Mouse (Mus musculus): ENCODE results near the gene Ehd1. TPM values are rescaled to one million over a fixed set of nuclear protein-coding genes. Genes with fewer than 3 reads are reported as not detected.
A peak's percentile ranks its signal among the peaks of the same experiment; 100 is the strongest.

Ehd1 gene
- polyA plus RNA-seq, 1 experiment = 81.0 TPM

GRCm38 (mm10) chr19:6291117-6291781 is 14.7 kb downstream of the Ehd1 start:
- peak overlapping the region; percentile 7 for H3K27ac ChIP-seq (ENCODE audit: insufficient read depth, low read length)
- TF ChIP-seq EP300 (IDR thresholded peaks at IDR 0.05; ENCODE audit: insufficient read depth, low read depth, low read length) (no peak), CTCF (IDR thresholded peaks at IDR 0.05; ENCODE audit: low read depth, low read length) (no peak), POLR2A (IDR thresholded peaks at IDR 0.05; ENCODE audit: insufficient read depth, low read length) (no peak)
- no peak overlapping the region for H3K9ac ChIP-seq (ENCODE audit: low read depth, poor library complexity, severe bottlenecking)

GRCm38 (mm10) chr19:6292262-6292661 is 15.7 kb downstream of the Ehd1 start:
- H3K27me3 ChIP-seq (ENCODE audit: control insufficient read depth, insufficient read depth, low read length, poor library complexity, severe bottlenecking) = no peaks in the 10 kb centered on the region
- H3K27ac ChIP-seq (ENCODE audit: insufficient read depth, low read length) = no peak overlapping the region
- peaks cover 13% of the 10 kb centered on the region for H3K36me3 ChIP-seq (ENCODE audit: control insufficient read depth, insufficient read depth, low read length, poor library complexity, severe bottlenecking)
- H3K9me3 ChIP-seq (replicated peaks; ENCODE audit: control insufficient read depth, insufficient read depth, low read length, poor library complexity, severe bottlenecking) = no peaks in the 10 kb centered on the region
- H3K9ac ChIP-seq (ENCODE audit: low read depth, poor library complexity, severe bottlenecking) = no peak overlapping the region
- no peak overlapping the region for H3K4me3 ChIP-seq (ENCODE audit: low read depth, low read length)
- H3K4me1 ChIP-seq (ENCODE audit: control insufficient read depth, insufficient read depth, low read length) = peaks cover 8% of the 10 kb centered on the region
- TF ChIP-seq POLR2A (IDR thresholded peaks at IDR 0.05; ENCODE audit: insufficient read depth, low read length) (no peak), EP300 (IDR thresholded peaks at IDR 0.05; ENCODE audit: insufficient read depth, low read depth, low read length) (no peak), CTCF (IDR thresholded peaks at IDR 0.05; ENCODE audit: low read depth, low read length) (no peak)

More at GRCm38 (mm10) chr19:6291117-6291781, 14.7 kb downstream of the Ehd1 start:
- no peaks in the 10 kb centered on the region for H3K9me3 ChIP-seq (replicated peaks; ENCODE audit: control insufficient read depth, insufficient read depth, low read length, poor library complexity, severe bottlenecking)
- no peaks in the 10 kb centered on the region for H3K27me3 ChIP-seq (ENCODE audit: control insufficient read depth, insufficient read depth, low read length, poor library complexity, severe bottlenecking)
- no peak overlapping the region for H3K4me3 ChIP-seq (ENCODE audit: low read depth, low read length)
- H3K4me1 ChIP-seq (ENCODE audit: control insufficient read depth, insufficient read depth, low read length) = peaks cover 7% of the 10 kb centered on the region
- H3K36me3 ChIP-seq (ENCODE audit: control insufficient read depth, insufficient read depth, low read length, poor library complexity, severe bottlenecking) = peaks cover 13% of the 10 kb centered on the region

- Histone ChIP-seq H3K4me3 (ENCODE audit: low read depth, low read length) (no peak overlapping the region), H3K36me3 (ENCODE audit: control insufficient read depth, insufficient read depth, low read length, poor library complexity, severe bottlenecking) (peaks cover 22% of the 10 kb centered on the region), H3K27ac (ENCODE audit: insufficient read depth, low read length) (no peak overlapping the region), H3K4me1 (ENCODE audit: control insufficient read depth, insufficient read depth, low read length) (peaks cover 9% of the 10 kb centered on the region), H3K27me3 (ENCODE audit: control insufficient read depth, insufficient read depth, low read length, poor library complexity, severe bottlenecking) (no peaks in the 10 kb centered on the region), H3K9ac (ENCODE audit: low read depth, poor library complexity, severe bottlenecking) (no peak overlapping the region), H3K9me3 (replicated peaks; ENCODE audit: control insufficient read depth, insufficient read depth, low read length, poor library complexity, severe bottlenecking) (no peaks in the 10 kb centered on the region)
- no peak for TF ChIP-seq CTCF (IDR thresholded peaks at IDR 0.05; ENCODE audit: low read depth, low read length)
- no peak for TF ChIP-seq POLR2A (IDR thresholded peaks at IDR 0.05; ENCODE audit: insufficient read depth, low read length)
- TF ChIP-seq EP300 (IDR thresholded peaks at IDR 0.05; ENCODE audit: insufficient read depth, low read depth, low read length) = no peak
Measured at GRCm38 (mm10) chr19:6294301-6294700, 17.8 kb downstream of the Ehd1 start.

GRCm38 (mm10) chr19:6296551-6297210 is 20.2 kb downstream of the Ehd1 start:
- Histone ChIP-seq H3K4me1 (ENCODE audit: control insufficient read depth, insufficient read depth, low read length) (peaks cover 11% of the 10 kb centered on the region), H3K27ac (ENCODE audit: insufficient read depth, low read length) (0 out of 2 replicates have a peak overlapping the region, but pooled peaks have one; percentile 22), H3K4me3 (ENCODE audit: low read depth, low read length) (no peak overlapping the region), H3K36me3 (ENCODE audit: control insufficient read depth, insufficient read depth, low read length, poor library complexity, severe bottlenecking) (peaks cover 22% of the 10 kb centered on the region), H3K27me3 (ENCODE audit: control insufficient read depth, insufficient read depth, low read length, poor library complexity, severe bottlenecking) (no peaks in the 10 kb centered on the region), H3K9me3 (replicated peaks; ENCODE audit: control insufficient read depth, insufficient read depth, low read length, poor library complexity, severe bottlenecking) (no peaks in the 10 kb centered on the region), H3K9ac (ENCODE audit: low read depth, poor library complexity, severe bottlenecking) (no peak overlapping the region)
- TF ChIP-seq CTCF (IDR thresholded peaks at IDR 0.05; ENCODE audit: low read depth, low read length) = no peak

GRCm38 (mm10) chr19:6297641-6298040 is 21.1 kb downstream of the Ehd1 start:
- peaks cover 22% of the 10 kb centered on the region for H3K36me3 ChIP-seq (ENCODE audit: control insufficient read depth, insufficient read depth, low read length, poor library complexity, severe bottlenecking)
- peak overlapping the region; percentile 14; the same call in 1 of the 2 replicates for H3K27ac ChIP-seq (ENCODE audit: insufficient read depth, low read length)
- no peaks in the 10 kb centered on the region for H3K9me3 ChIP-seq (replicated peaks; ENCODE audit: control insufficient read depth, insufficient read depth, low read length, poor library complexity, severe bottlenecking)

GRCm38 (mm10) chr19:6299003-6299402 is 22.5 kb downstream of the Ehd1 start:
- TF ChIP-seq EP300 (IDR thresholded peaks at IDR 0.05; ENCODE audit: insufficient read depth, low read depth, low read length) (no peak), CTCF (IDR thresholded peaks at IDR 0.05; ENCODE audit: low read depth, low read length) (no peak), POLR2A (IDR thresholded peaks at IDR 0.05; ENCODE audit: insufficient read depth, low read length) (no peak)
- H3K9ac ChIP-seq (ENCODE audit: low read depth, poor library complexity, severe bottlenecking) = no peak overlapping the region
- H3K4me1 ChIP-seq (ENCODE audit: control insufficient read depth, insufficient read depth, low read length) = peaks cover 11% of the 10 kb centered on the region
- H3K27me3 ChIP-seq (ENCODE audit: control insufficient read depth, insufficient read depth, low read length, poor library complexity, severe bottlenecking) = no peaks in the 10 kb centered on the region
- H3K9me3 ChIP-seq (replicated peaks; ENCODE audit: control insufficient read depth, insufficient read depth, low read length, poor library complexity, severe bottlenecking) = no peaks in the 10 kb centered on the region
- H3K4me3 ChIP-seq (ENCODE audit: low read depth, low read length) = no peak overlapping the region
- H3K36me3 ChIP-seq (ENCODE audit: control insufficient read depth, insufficient read depth, low read length, poor library complexity, severe bottlenecking) = peaks cover 19% of the 10 kb centered on the region
- no peak overlapping the region for H3K27ac ChIP-seq (ENCODE audit: insufficient read depth, low read length)

More at GRCm38 (mm10) chr19:6297641-6298040, 21.1 kb downstream of the Ehd1 start:
- H3K4me3 ChIP-seq (ENCODE audit: low read depth, low read length) = no peak overlapping the region
- H3K4me1 ChIP-seq (ENCODE audit: control insufficient read depth, insufficient read depth, low read length) = peaks cover 11% of the 10 kb centered on the region
- no peak overlapping the region for H3K9ac ChIP-seq (ENCODE audit: low read depth, poor library complexity, severe bottlenecking)
- H3K27me3 ChIP-seq (ENCODE audit: control insufficient read depth, insufficient read depth, low read length, poor library complexity, severe bottlenecking) = no peaks in the 10 kb centered on the region
- no peak for TF ChIP-seq CTCF (IDR thresholded peaks at IDR 0.05; ENCODE audit: low read depth, low read length)
- no peak for TF ChIP-seq EP300 (IDR thresholded peaks at IDR 0.05; ENCODE audit: insufficient read depth, low read depth, low read length)
- TF ChIP-seq POLR2A (IDR thresholded peaks at IDR 0.05; ENCODE audit: insufficient read depth, low read length) = no peak
